17 mouse cellular contexts compared by ENCODE assay signal in the genomic region with DNA sequence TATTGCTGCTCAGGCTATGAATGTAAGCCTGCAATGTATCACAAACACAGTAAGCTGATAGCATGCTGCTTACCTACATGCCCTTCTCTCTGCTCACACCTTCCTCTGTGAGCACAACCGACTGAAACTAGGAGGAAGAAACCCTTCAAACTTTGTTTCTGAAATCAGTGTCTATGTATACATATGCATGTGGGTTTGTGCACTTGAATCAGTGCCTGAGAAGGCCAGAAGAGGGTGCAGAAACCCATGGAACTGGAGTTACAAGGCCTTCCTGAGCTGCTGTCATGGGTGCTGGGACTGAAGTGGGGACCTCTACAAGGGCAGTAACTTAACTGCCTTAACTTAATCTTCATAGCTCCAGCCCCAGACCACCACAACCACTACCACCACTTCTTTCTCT. TPM values are rescaled to one million over a fixed set of nuclear protein-coding genes. Genes with fewer than 3 reads are reported as not detected.
DNase-seq lines count a peak whose midpoint lies in the region; ATAC-seq and TF ChIP-seq lines count a peak whose summit lies in the region.
"Had no signal": no experiment of that assay in that cellular context is flagged by ENCODE, and none has a peak within 500 bp of the region (broad histone marks: within the 10 kb centered on the region; RNA-seq: fewer than 3 reads in every experiment).

No protein-coding gene starts in this region.

- peaks cover 29% of the 10 kb centered on the region for H3K4me1 ChIP-seq in kidney, embryonic 16.5 days (ENCODE audit: insufficient read depth, low read length)
- 0 out of 2 replicates have a peak, but pooled peaks cover 7% of the 10 kb centered on the region for H3K4me1 ChIP-seq in kidney, embryonic 14.5 days (ENCODE audit: control insufficient read depth, insufficient read depth, low read length)
- peaks cover 72% of the 10 kb centered on the region for H3K4me1 ChIP-seq in megakaryocyte, embryonic 14.5 days
- no peaks in the 10 kb centered on the region for H3K4me1 ChIP-seq in stomach, postnatal 0 days (replicated peaks; ENCODE audit: control insufficient read depth, insufficient read depth)
- peaks cover 10% of the 10 kb centered on the region; the same call in 1 of the 2 replicates for H3K4me1 ChIP-seq in forebrain, embryonic 14.5 days (ENCODE audit: control insufficient read depth, insufficient read depth, low read length)

- H3K27me3 ChIP-seq in kidney, embryonic 16.5 days (ENCODE audit: insufficient read depth, low read length) = no peaks in the 10 kb centered on the region
- H3K27me3 ChIP-seq in kidney, embryonic 14.5 days (ENCODE audit: control insufficient read depth, insufficient read depth, low read length) = no peaks in the 10 kb centered on the region
- no peaks in the 10 kb centered on the region for H3K27me3 ChIP-seq in megakaryocyte, embryonic 14.5 days (replicated peaks)
- H3K27me3 ChIP-seq in stomach, postnatal 0 days (ENCODE audit: control insufficient read depth, insufficient read depth, low read length) = no peaks in the 10 kb centered on the region
- H3K27me3 ChIP-seq in forebrain, embryonic 14.5 days (replicated peaks; ENCODE audit: control insufficient read depth, insufficient read depth, low read length) = no peaks in the 10 kb centered on the region
- H3K27me3 ChIP-seq: forebrain, embryonic 15.5 days; heart, embryonic 15.5 days; midbrain, embryonic 12.5 days had no signal

- no peaks in the 10 kb centered on the region for H3K9me3 ChIP-seq in kidney, embryonic 16.5 days (ENCODE audit: low read length)
- no peaks in the 10 kb centered on the region for H3K9me3 ChIP-seq in kidney, embryonic 14.5 days (ENCODE audit: control insufficient read depth, low read length)
- H3K9me3 ChIP-seq in megakaryocyte, embryonic 14.5 days = no peaks in the 10 kb centered on the region
- no peaks in the 10 kb centered on the region for H3K9me3 ChIP-seq in stomach, postnatal 0 days (ENCODE audit: control insufficient read depth, low read length)
- no peaks in the 10 kb centered on the region for H3K9me3 ChIP-seq in forebrain, embryonic 14.5 days (replicated peaks; ENCODE audit: control insufficient read depth, low read length)
- H3K9me3 ChIP-seq: forebrain, embryonic 15.5 days; heart, embryonic 15.5 days; midbrain, embryonic 12.5 days had no signal

- peak; percentile 41 for TF ChIP-seq CTCF in stomach, postnatal 0 days (IDR thresholded peaks at IDR 0.05; ENCODE audit: low read depth)

- H3K9ac ChIP-seq in kidney, embryonic 16.5 days (replicated peaks; ENCODE audit: low read length) = no peak overlapping the region
- no peak overlapping the region for H3K9ac ChIP-seq in kidney, embryonic 14.5 days (ENCODE audit: low read depth, low read length)
- no peak overlapping the region for H3K9ac ChIP-seq in stomach, postnatal 0 days (ENCODE audit: low read length)
- no peak overlapping the region for H3K9ac ChIP-seq in forebrain, embryonic 14.5 days (ENCODE audit: low read length)
- H3K9ac ChIP-seq: forebrain, embryonic 15.5 days; heart, embryonic 15.5 days; midbrain, embryonic 12.5 days had no signal

- 0 out of 2 replicates have a peak, but pooled peaks cover 5% of the 10 kb centered on the region for H3K36me3 ChIP-seq in kidney, embryonic 16.5 days (ENCODE audit: insufficient read depth, low read length)
- H3K36me3 ChIP-seq in kidney, embryonic 14.5 days (ENCODE audit: control insufficient read depth, insufficient read depth, low read length) = no peaks in the 10 kb centered on the region
- H3K36me3 ChIP-seq in megakaryocyte, embryonic 14.5 days (replicated peaks; ENCODE audit: low read length) = peaks cover 64% of the 10 kb centered on the region
- H3K36me3 ChIP-seq in stomach, postnatal 0 days (ENCODE audit: control insufficient read depth, insufficient read depth, low read length) = no peaks in the 10 kb centered on the region
- H3K36me3 ChIP-seq in forebrain, embryonic 14.5 days (ENCODE audit: control insufficient read depth, insufficient read depth, low read length) = no peaks in the 10 kb centered on the region
- H3K36me3 ChIP-seq: midbrain, embryonic 12.5 days had no signal

- TF ChIP-seq EP300 in stomach, postnatal 0 days (optimal IDR thresholded peaks at IDR 0.05) = no peak

- no peak overlapping the region for H3K4me2 ChIP-seq in kidney, embryonic 16.5 days (replicated peaks; ENCODE audit: low read depth, low read length)
- H3K4me2 ChIP-seq in kidney, embryonic 14.5 days (replicated peaks; ENCODE audit: low read depth, low read length) = no peak overlapping the region
- H3K4me2 ChIP-seq in stomach, postnatal 0 days (replicated peaks; ENCODE audit: low read depth) = no peak overlapping the region
- no peak overlapping the region for H3K4me2 ChIP-seq in forebrain, embryonic 14.5 days (ENCODE audit: low read length)
- H3K4me2 ChIP-seq: forebrain, embryonic 15.5 days; heart, embryonic 15.5 days; midbrain, embryonic 12.5 days had no signal

- WGBS in kidney, embryonic 16.5 days = 65% methylated on average over 1 of the region's 1 CpGs
- WGBS in kidney, embryonic 14.5 days = 65% methylated on average over 1 of the region's 1 CpGs
- 50% methylated on average over 1 of the region's 1 CpGs for WGBS in stomach, postnatal 0 days
- 86% methylated on average over 1 of the region's 1 CpGs for WGBS in forebrain, embryonic 14.5 days

- peak overlapping the region; percentile 43; the same call in 1 of the 2 replicates for H3K27ac ChIP-seq in kidney, embryonic 16.5 days (ENCODE audit: low read length)
- H3K27ac ChIP-seq in kidney, embryonic 14.5 days (ENCODE audit: low read depth, low read length) = no peak overlapping the region
- H3K27ac ChIP-seq in stomach, postnatal 0 days (replicated peaks) = no peak overlapping the region
- H3K27ac ChIP-seq in forebrain, embryonic 14.5 days (ENCODE audit: low read depth, low read length) = no peak overlapping the region
- H3K27ac ChIP-seq: forebrain, embryonic 15.5 days; heart, embryonic 15.5 days; midbrain, embryonic 12.5 days had no signal

- no peak overlapping the region for H3K4me3 ChIP-seq in kidney, embryonic 16.5 days (ENCODE audit: low read length)
- H3K4me3 ChIP-seq in kidney, embryonic 14.5 days (ENCODE audit: low read length) = no peak overlapping the region
- peak overlapping the region; percentile 12 for H3K4me3 ChIP-seq in megakaryocyte, embryonic 14.5 days (replicated peaks)
- no peak overlapping the region for H3K4me3 ChIP-seq in stomach, postnatal 0 days (ENCODE audit: low read depth, low read length)
- H3K4me3 ChIP-seq in forebrain, embryonic 14.5 days (ENCODE audit: low read depth, low read length) = no peak overlapping the region
- H3K4me3 ChIP-seq: erythroblast, embryonic 14.5 days; forebrain, embryonic 15.5 days; heart, embryonic 15.5 days; midbrain, embryonic 12.5 days had no signal

- DNase-seq in stomach, postnatal 0 days (ENCODE audit: low spot score) = no peak
- no peak for DNase-seq in forebrain, embryonic 14.5 days (ENCODE audit: low spot score)
- DNase-seq: adrenal gland, postnatal 14 days; cerebellum, adult 18-20 months; layer of hippocampus, postnatal 36 days; left cerebral cortex, postnatal 4 days; lung, postnatal 14 days; right cerebral cortex, postnatal 4 days had no signal

- no peak for ATAC-seq in kidney, embryonic 16.5 days (ENCODE audit: low FRiP score, low TSS enrichment)
- no peak for ATAC-seq in kidney, embryonic 14.5 days (ENCODE audit: low FRiP score, low TSS enrichment)
- ATAC-seq in megakaryocyte, adult 5-6 weeks (ENCODE audit: poor library complexity, severe bottlenecking) = no peak
- ATAC-seq in granulocyte monocyte progenitor cell, adult 5-6 weeks (replicated peaks; ENCODE audit: poor library complexity, severe bottlenecking) = peak; percentile 79
- no peak for ATAC-seq in stomach, postnatal 0 days (ENCODE audit: low FRiP score, low TSS enrichment)
- no peak for ATAC-seq in forebrain, embryonic 14.5 days
- ATAC-seq: forebrain, embryonic 15.5 days had no signal

RNA-seq across cellular contexts. Expression of a gene that starts 23.9 kb away (rescaled TPM):
- 8.4 and 9.1 TPM in 2 replicates for polyA plus RNA-seq in kidney, embryonic 16.5 days (2015; fragmentation: Nextera tagmentation; extraction: Ambion mirVana)
- polyA plus RNA-seq in kidney, embryonic 14.5 days (2014; fragmentation: Nextera tagmentation; extraction: Ambion mirVana) = 15.1 and 21.1 TPM in 2 replicates
- 15.7 and 40.8 TPM in 2 replicates for polyA plus RNA-seq in megakaryocyte, embryonic 14.5 days (2012; ENCODE audit: insufficient read depth, low replicate concordance)
- 117 and 133 TPM in 2 replicates for total RNA-seq in megakaryocyte, adult 5-6 weeks (2015)
- total RNA-seq in megakaryocyte, adult 5-6 weeks (2017) = 119 and 134 TPM in 2 replicates
- total RNA-seq in granulocyte monocyte progenitor cell, adult 5-6 weeks (2014; fragmentation: Nextera tagmentation) = 41.5 and 46.1 TPM in 2 replicates
- total RNA-seq in granulocyte monocyte progenitor cell, adult 5-6 weeks (2017) = 56.4 and 84.0 TPM in 2 replicates
- 7.1 and 7.9 TPM in 2 replicates for polyA plus RNA-seq in stomach, postnatal 0 days (2015; fragmentation: Nextera tagmentation; extraction: Ambion mirVana)
- polyA plus RNA-seq in forebrain, embryonic 14.5 days (2014; fragmentation: Nextera tagmentation; extraction: Ambion mirVana) = 15.4 and 16.4 TPM in 2 replicates

RNA-seq across cellular contexts. Expression of a gene that starts 59.0 kb away (rescaled TPM):
- 97.7 and 106 TPM in 2 replicates for polyA plus RNA-seq in kidney, embryonic 16.5 days (2015; fragmentation: Nextera tagmentation; extraction: Ambion mirVana)
- polyA plus RNA-seq in kidney, embryonic 14.5 days (2014; fragmentation: Nextera tagmentation; extraction: Ambion mirVana) = 144 and 166 TPM in 2 replicates
- polyA plus RNA-seq in megakaryocyte, embryonic 14.5 days (2012; ENCODE audit: insufficient read depth, low replicate concordance) = 91.2 and 260 TPM in 2 replicates
- 103 and 124 TPM in 2 replicates for total RNA-seq in megakaryocyte, adult 5-6 weeks (2015)
- total RNA-seq in megakaryocyte, adult 5-6 weeks (2017) = 147 and 159 TPM in 2 replicates
- 155 and 192 TPM in 2 replicates for total RNA-seq in granulocyte monocyte progenitor cell, adult 5-6 weeks (2014; fragmentation: Nextera tagmentation)
- total RNA-seq in granulocyte monocyte progenitor cell, adult 5-6 weeks (2017) = 226 and 290 TPM in 2 replicates
- 118 and 119 TPM in 2 replicates for polyA plus RNA-seq in stomach, postnatal 0 days (2015; fragmentation: Nextera tagmentation; extraction: Ambion mirVana)
- polyA plus RNA-seq in forebrain, embryonic 14.5 days (2014; fragmentation: Nextera tagmentation; extraction: Ambion mirVana) = 175 and 196 TPM in 2 replicates
